Mouse (Mus musculus) intestine, embryonic 15.5 days (tissue): ENCODE data around the gene Mgst1. TPM values are rescaled to one million over a fixed set of nuclear protein-coding genes. Genes with fewer than 3 reads are reported as not detected.

Source experiments
- ATAC-seq: fragments of 200-750 bp; cut with Nextera tagmentation; 2 replicates; pipeline ENCODE4 v1.8.0; 2017; ENCODE audit warnings: moderate TSS enrichment, moderate library complexity
- H3K27ac ChIP-seq: fragments of 300-500 bp; sonication (generic); 2 replicates; pipeline ENCODE4 v1.5.1; 2015; ENCODE audit warnings: mild to moderate bottlenecking, inconsistent platforms
- H3K27me3 ChIP-seq: fragments of 300-500 bp; sonication (generic); replicated peaks from 2 replicates; pipeline ENCODE4 v1.6.1; 2015; ENCODE audit warnings: inconsistent platforms
- H3K36me3 ChIP-seq: fragments of 300-500 bp; sonication (generic); 2 replicates; pipeline ENCODE4 v1.6.1; 2015; ENCODE audit warnings: inconsistent platforms
- H3K4me1 ChIP-seq: fragments of 300-500 bp; sonication (generic); replicated peaks from 2 replicates; pipeline ENCODE4 v1.6.1; 2015; ENCODE audit warnings: inconsistent platforms
- H3K4me2 ChIP-seq: fragments of 300-500 bp; sonication (generic); replicated peaks from 2 replicates; pipeline ENCODE4 v1.6.1; 2015; ENCODE audit warnings: mild to moderate bottlenecking, inconsistent platforms
- H3K4me3 ChIP-seq: fragments of 300-500 bp; sonication (generic); replicated peaks from 2 replicates; pipeline ENCODE4 v1.5.1; 2015; ENCODE audit warnings: inconsistent platforms
- H3K9ac ChIP-seq: fragments of 300-500 bp; sonication (generic); 2 replicates; pipeline ENCODE4 v1.6.1; 2015; ENCODE audit warnings: inconsistent platforms
- H3K9me3 ChIP-seq: fragments of 300-500 bp; sonication (generic); 2 replicates; pipeline ENCODE4 v1.6.1; 2016; ENCODE audit warnings: inconsistent platforms
- WGBS: fragments of 180-500 bp; shearing (Covaris S2); methylation state at CpG from one replicate; pipeline ENCODE4 v1.1.7; 2015; 5-methylcytosine and 5-hydroxymethylcytosine counted together
- polyA plus RNA-seq: library from polyadenylated mRNA; unstranded; fragments of >200 nt; fragmentation: Nextera tagmentation; extraction: Ambion mirVana; gene quantifications from 2 replicates; pipeline ENCODE4 v1.2.1, GENCODE M21; 2015

Mgst1 gene
- polyA plus RNA-seq, 1 experiment from 2014 or later: 476 TPM

- Histone ChIP-seq H3K27ac (peak overlapping the region; percentile 64; the same call in 1 of the 2 replicates), H3K4me1 (peaks cover 5% of the 10 kb centered on the region; the same call in 1 of the 2 replicates), H3K4me3 (0 out of 2 replicates have a peak overlapping the region, but pooled peaks have one; percentile 9), H3K9me3 (no peaks in the 10 kb centered on the region), H3K9ac (no peak overlapping the region), H3K4me2 (peak overlapping the region; percentile 78), H3K36me3 (no peaks in the 10 kb centered on the region), H3K27me3 (no peaks in the 10 kb centered on the region)
- ATAC-seq: no peak
- 83% methylated on average over 7 of the region's 7 CpGs for WGBS
Measured at GRCm38 (mm10) chr6:138142604-138143003, 2.5 kb downstream of the Mgst1 start.

GRCm38 (mm10) chr6:138143450-138143849, 3.3 kb downstream of the Mgst1 start:
- no peaks in the 10 kb centered on the region for H3K27me3 ChIP-seq
- H3K36me3 ChIP-seq: no peaks in the 10 kb centered on the region
- peak overlapping the region; percentile 64; the same call in 1 of the 2 replicates for H3K27ac ChIP-seq
- no peaks in the 10 kb centered on the region for H3K9me3 ChIP-seq
- H3K4me2 ChIP-seq: peak overlapping the region; percentile 78
- no peak overlapping the region for H3K9ac ChIP-seq
- peaks cover 5% of the 10 kb centered on the region; the same call in 1 of the 2 replicates for H3K4me1 ChIP-seq
- WGBS: 55% methylated on average over 3 of the region's 3 CpGs
- no peak overlapping the region for H3K4me3 ChIP-seq
- peak; percentile 87 for ATAC-seq

- 22% methylated on average over 5 of the region's 5 CpGs for WGBS
- H3K9ac ChIP-seq: no peak overlapping the region
- H3K36me3 ChIP-seq: no peaks in the 10 kb centered on the region
- no peaks in the 10 kb centered on the region for H3K9me3 ChIP-seq
- peak; percentile 72; the same call in 1 of the 2 replicates for ATAC-seq
- no peak overlapping the region for H3K27ac ChIP-seq
- no peak overlapping the region for H3K4me3 ChIP-seq
- no peaks in the 10 kb centered on the region for H3K27me3 ChIP-seq
- H3K4me2 ChIP-seq: no peak overlapping the region
- no peaks in the 10 kb centered on the region for H3K4me1 ChIP-seq
Measured at GRCm38 (mm10) chr6:138153111-138153510, 13.0 kb downstream of the Mgst1 start.

- no peaks in the 10 kb centered on the region for H3K36me3 ChIP-seq
- no peaks in the 10 kb centered on the region for H3K27me3 ChIP-seq
- H3K4me3 ChIP-seq: no peak overlapping the region
- H3K4me2 ChIP-seq: no peak overlapping the region
- ATAC-seq: peak; percentile 28; the same call in 1 of the 2 replicates
- H3K9me3 ChIP-seq: no peaks in the 10 kb centered on the region
- no peak overlapping the region for H3K9ac ChIP-seq
- WGBS: 84% methylated on average over 7 of the region's 7 CpGs
- H3K27ac ChIP-seq: no peak overlapping the region
- no peaks in the 10 kb centered on the region for H3K4me1 ChIP-seq
Measured at GRCm38 (mm10) chr6:138163920-138164319, 23.8 kb downstream of the Mgst1 start.

GRCm38 (mm10) chr6:138171480-138172224, 31.5 kb downstream of the Mgst1 start:
- WGBS: 42% methylated on average over 15 of the region's 15 CpGs
- 0 out of 2 replicates have a peak overlapping the region, but pooled peaks have one; percentile 26 for H3K4me2 ChIP-seq
- no peaks in the 10 kb centered on the region for H3K4me1 ChIP-seq
- no peaks in the 10 kb centered on the region for H3K36me3 ChIP-seq
- ATAC-seq: peak; percentile 86
- H3K9me3 ChIP-seq: no peaks in the 10 kb centered on the region
- H3K4me3 ChIP-seq: no peak overlapping the region
- no peak overlapping the region for H3K9ac ChIP-seq
- no peaks in the 10 kb centered on the region for H3K27me3 ChIP-seq
- no peak overlapping the region for H3K27ac ChIP-seq

Other genes starting within 250 kb of the Mgst1 start
- not detected in 2 replicates for gene Slc15a5, start 60.4 kb upstream of the Mgst1 start, polyA plus RNA-seq